Mouse (Mus musculus) megakaryocyte, adult 5-6 weeks (primary cell): ENCODE measurements around the gene Ralgps2. TPM values are rescaled to one million over a fixed set of nuclear protein-coding genes. Genes with fewer than 3 reads are reported as not detected.

Experiments
- ATAC-seq: 2 replicates; pipeline ENCODE4 v1.8.0; 2016; ENCODE audit warnings: mild to moderate bottlenecking, inconsistent platforms; ENCODE audit not compliant: poor library complexity, severe bottlenecking
- total RNA-seq, 2 experiments: library from RNA; stranded (forward) in 1 of 2; stranded (reverse) in 1 of 2; fragments of 153-499, 151-499 nt in 1 of 2; fragments of 221-1000, 200-1000 nt in 1 of 2; gene quantifications; 2 replicates each; pipeline versions ENCODE4 v1.2.3 to v1.2.4; 2015 to 2017

The Ralgps2 gene
- total RNA-seq, 2 experiments from 2014 or later: 6.0 to 8.9 TPM

- no peak for ATAC-seq
Observed at GRCm38 (mm10) chr1:156909265-156909664, 30.2 kb downstream of the Ralgps2 start.

GRCm38 (mm10) chr1:156905660-156906059, 33.8 kb downstream of the Ralgps2 start:
- no peak for ATAC-seq

DNA sequence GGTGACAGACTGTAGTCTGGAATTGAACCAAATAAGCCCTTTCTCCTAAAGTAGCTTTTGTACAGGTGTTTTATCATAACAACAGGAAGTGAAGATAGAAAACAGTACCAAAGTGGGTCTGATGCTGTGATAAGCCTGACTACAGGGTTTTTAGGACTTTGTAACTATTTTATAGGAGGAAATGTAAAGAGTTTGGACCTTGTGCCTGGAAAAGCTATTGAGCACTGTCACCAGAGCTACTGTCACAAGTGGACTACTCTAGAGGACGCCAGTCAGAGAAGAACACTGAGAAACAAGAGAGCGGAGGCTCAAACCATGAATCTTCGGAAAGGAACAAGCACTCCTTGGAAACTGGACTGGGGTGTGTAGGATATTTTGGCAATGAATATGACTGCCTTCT, 35.5 kb downstream of the Ralgps2 start:
- ATAC-seq: no peak

GRCm38 (mm10) chr1:156901689-156902088, 37.7 kb downstream of the Ralgps2 start:
- no peak for ATAC-seq

DNA sequence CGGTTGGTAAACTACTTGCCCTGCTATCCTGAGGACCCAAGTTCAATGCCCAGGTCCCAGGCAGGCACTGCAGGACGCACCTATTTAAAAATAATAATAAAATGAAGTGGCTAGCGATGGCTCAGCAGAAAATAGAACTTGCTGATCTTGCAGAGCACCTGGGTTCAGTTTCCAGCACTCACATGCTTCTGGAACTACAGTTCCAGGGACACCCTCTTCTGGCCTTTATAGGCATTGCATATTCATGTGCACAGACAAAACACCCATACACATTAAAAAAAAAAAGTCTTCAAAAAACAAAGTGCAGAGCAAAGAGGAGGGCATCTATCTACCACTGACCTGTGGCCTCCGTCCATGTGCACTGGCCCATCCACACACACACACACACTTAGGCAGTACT, 47.9 kb downstream of the Ralgps2 start:
- ATAC-seq: no peak

GRCm38 (mm10) chr1:156888830-156889229, 50.6 kb downstream of the Ralgps2 start:
- ATAC-seq: no peak

- ATAC-seq: no peak
Observed at GRCm38 (mm10) chr1:156885879-156886278, 53.5 kb downstream of the Ralgps2 start.

- no peak for ATAC-seq
Observed at GRCm38 (mm10) chr1:156884782-156885181, 54.6 kb downstream of the Ralgps2 start.

DNA sequence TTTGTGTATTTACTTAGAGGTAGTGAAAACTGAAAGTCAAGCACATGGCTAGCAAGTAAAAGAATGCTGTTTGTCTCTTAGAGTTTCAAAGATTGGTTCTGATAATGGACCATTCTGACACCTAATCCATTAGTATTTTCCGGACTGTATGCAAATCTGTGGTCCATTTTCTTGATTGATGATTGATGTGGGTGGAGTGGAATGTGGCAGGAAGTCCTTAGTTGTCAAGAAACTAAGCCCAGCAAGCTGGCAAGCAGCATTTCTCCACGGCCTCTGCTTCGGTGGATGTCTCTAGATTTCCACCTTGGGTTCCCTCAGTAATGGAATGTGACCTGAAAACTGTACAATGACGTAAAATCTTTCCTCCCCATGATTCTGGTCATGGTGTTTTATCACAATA, 68.8 kb downstream of the Ralgps2 start:
- ATAC-seq: no peak

DNA sequence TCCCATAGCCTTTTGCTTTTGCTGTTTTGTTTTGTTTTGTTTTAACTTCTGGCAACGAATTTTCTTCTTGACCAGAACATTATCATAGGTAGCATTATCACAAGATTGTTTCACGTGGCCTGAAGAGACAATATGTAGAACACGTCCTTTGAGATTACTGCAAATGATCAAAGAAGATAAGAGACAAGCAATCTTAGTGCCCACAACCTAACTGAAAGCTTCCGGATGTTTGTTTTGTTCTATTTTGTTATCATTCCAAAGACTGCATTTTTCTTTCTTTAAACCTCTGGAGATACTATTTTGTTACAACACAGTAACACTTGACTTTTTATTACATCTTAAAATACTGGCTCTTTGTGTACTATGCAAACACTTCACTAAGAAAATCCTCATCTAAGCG, 69.4 kb downstream of the Ralgps2 start:
- ATAC-seq: no peak

DNA sequence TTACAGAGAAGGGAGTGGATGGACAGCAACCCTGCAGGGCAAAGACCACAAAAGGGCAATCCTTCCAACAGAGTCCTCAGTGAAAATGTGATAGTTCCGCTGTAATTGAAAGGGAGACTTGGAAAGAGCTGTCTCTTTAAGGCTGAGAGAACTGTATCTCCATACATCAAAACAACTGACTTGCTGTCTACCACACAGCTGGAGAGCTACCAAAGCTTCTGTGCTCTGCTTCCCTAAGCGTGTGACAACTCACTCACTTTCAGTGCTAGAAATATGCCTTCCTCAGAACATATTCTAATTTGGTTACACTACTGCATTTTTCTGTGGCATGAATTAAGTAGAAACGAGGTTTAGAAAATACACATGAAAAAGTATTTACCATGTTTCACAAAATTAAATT, 75.2 kb downstream of the Ralgps2 start:
- no peak for ATAC-seq

- ATAC-seq: no peak
Observed at GRCm38 (mm10) chr1:156863726-156864125, 75.7 kb downstream of the Ralgps2 start.

GRCm38 (mm10) chr1:156861475-156862043, 77.9 kb downstream of the Ralgps2 start:
- ATAC-seq: peak; percentile 70

GRCm38 (mm10) chr1:156860266-156860665, 79.2 kb downstream of the Ralgps2 start:
- peak; percentile 44 for ATAC-seq

- peak; percentile 70 for ATAC-seq
Observed at GRCm38 (mm10) chr1:156859711-156860250, 79.6 kb downstream of the Ralgps2 start.

GRCm38 (mm10) chr1:156859156-156859555, 80.3 kb downstream of the Ralgps2 start:
- ATAC-seq: peak; percentile 15

DNA sequence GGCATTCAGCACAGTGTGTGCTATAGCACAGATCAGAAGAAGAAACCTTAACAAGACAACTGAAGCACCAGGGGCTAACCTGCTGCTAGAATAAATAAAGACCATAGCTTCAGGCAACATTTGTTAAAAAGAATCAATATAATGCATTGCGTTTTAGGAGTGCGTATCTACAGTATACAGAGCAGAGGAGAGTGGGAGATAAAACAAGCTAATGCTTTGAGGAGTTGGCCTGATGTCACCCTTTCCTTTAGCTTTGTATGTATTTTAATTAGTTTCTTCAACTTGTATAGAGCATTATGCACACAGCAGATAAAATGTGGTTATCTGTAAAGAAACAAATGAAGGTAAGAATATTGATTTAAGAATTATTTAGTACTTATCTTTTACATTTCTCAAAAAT, 82.8 kb downstream of the Ralgps2 start:
- no peak for ATAC-seq

DNA sequence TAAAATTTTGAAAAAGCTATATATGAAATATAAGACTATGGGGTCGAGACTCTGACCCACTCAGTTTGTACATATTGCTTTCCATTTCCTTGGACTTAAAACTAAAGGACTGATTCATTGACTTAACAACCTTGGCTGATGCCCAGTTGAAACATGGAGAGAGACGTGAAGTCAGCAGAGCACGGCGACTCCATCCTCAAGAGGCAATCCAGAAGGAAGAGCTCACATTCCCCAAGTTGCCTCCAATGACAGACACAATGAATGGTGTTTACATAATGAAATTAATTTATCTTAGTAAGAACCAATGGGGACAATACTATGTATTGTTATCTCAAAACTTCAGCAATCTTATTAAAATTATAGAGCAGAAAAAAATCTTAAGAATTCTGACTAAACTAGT, 84.9 kb downstream of the Ralgps2 start:
- ATAC-seq: no peak

- no peak for ATAC-seq
Observed at GRCm38 (mm10) chr1:156852872-156853271, 86.6 kb downstream of the Ralgps2 start.

DNA sequence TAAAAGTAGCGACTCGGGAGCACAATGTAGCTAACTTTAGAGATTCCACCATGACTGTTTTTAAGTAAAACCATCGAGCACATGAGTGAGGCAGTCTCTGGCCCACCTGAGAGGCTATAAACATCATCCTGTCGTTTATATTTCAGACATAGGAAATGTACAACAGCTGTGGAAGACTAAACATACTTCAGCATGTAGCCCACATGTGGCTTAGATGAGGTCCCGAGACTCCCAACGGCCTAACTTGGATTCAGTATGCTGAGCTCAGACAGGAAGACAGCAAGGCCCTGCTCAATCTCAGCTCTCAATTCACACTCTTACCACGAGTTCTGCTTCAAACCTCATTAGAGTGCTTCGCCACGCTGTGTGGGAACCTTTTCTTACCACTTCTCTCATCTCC, 87.0 kb downstream of the Ralgps2 start:
- ATAC-seq: no peak

GRCm38 (mm10) chr1:156847098-156847497, 92.3 kb downstream of the Ralgps2 start:
- no peak for ATAC-seq

- ATAC-seq: peak; percentile 58
Observed at GRCm38 (mm10) chr1:156841625-156842339, 97.6 kb downstream of the Ralgps2 start.
